Comparison of ENCODE assay signal across 36 mouse cellular contexts in the genomic region with DNA sequence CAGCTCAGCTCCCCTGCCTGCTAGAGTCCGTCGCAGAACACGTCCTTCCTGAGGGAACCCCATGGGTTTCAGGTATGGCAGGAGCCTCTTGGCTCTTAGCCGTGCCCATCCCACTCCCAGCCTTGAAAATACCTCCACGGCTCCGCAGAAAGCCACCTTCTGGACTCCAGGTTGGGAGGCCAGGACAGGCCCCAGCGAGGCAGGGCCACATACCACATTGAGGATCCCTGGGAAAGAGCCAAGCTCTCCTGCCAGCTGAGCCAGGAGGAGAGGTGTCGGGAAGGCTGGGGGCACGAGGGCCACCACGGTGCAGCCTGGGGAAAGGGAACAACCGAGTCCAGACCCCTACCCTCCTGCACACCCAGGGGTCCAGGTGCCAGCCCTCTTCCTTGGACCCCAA. TPM values are rescaled to one million over a fixed set of nuclear protein-coding genes. Genes with fewer than 3 reads are reported as not detected.
A peak's percentile ranks its signal among the peaks of the same experiment; 100 is the strongest.
DNase-seq lines count a peak whose midpoint lies in the region; ATAC-seq and TF ChIP-seq lines count a peak whose summit lies in the region.
"Had no signal": no experiment of that assay in that cellular context is flagged by ENCODE, and none has a peak within 500 bp of the region (broad histone marks: within the 10 kb centered on the region; RNA-seq: fewer than 3 reads in every experiment).

No protein-coding gene starts in this region.

- WGBS in liver, adult 2 months: 37% methylated on average over 11 of the region's 11 CpGs
- WGBS in liver, embryonic 12.5 days (ENCODE audit: insufficient replicate concordance): 86% methylated on average over 11 of the region's 11 CpGs

- peak overlapping the region; percentile 28 for H3K9ac ChIP-seq in liver, adult 2 months (ENCODE audit: low read depth, low read length)
- no peak overlapping the region for H3K9ac ChIP-seq in liver, embryonic 12.5 days
- H3K9ac ChIP-seq: embryonic facial prominence, embryonic 12.5 days; forebrain, embryonic 15.5 days; heart, embryonic 15.5 days; limb, embryonic 15.5 days; neural tube, embryonic 13.5 days had no signal

- H3K4me3 ChIP-seq in liver, adult 2 months (ENCODE audit: insufficient read depth, low read depth, low read length): peak overlapping the region; percentile 21; the same call in 1 of the 2 replicates
- H3K4me3 ChIP-seq in liver, embryonic 12.5 days: no peak overlapping the region
- H3K4me3 ChIP-seq: embryonic facial prominence, embryonic 12.5 days; forebrain, embryonic 15.5 days; heart, embryonic 10.5 days; heart, embryonic 15.5 days; layer of hippocampus, adult 2 months; limb, embryonic 10.5 days; limb, embryonic 15.5 days; neural tube, embryonic 13.5 days had no signal

- no peaks in the 10 kb centered on the region for H3K9me3 ChIP-seq in liver, embryonic 12.5 days (replicated peaks)
- H3K9me3 ChIP-seq: embryonic facial prominence, embryonic 12.5 days; forebrain, embryonic 15.5 days; heart, embryonic 10.5 days; heart, embryonic 15.5 days; limb, embryonic 10.5 days; limb, embryonic 15.5 days; neural tube, embryonic 13.5 days had no signal

- no peak for TF ChIP-seq POLR2A in liver, adult 2 months (IDR thresholded peaks at IDR 0.05; ENCODE audit: extremely low read depth, insufficient read depth, low read length)

- ATAC-seq in liver, embryonic 12.5 days: no peak
- ATAC-seq: activated CD4-positive, CD25-positive, alpha-beta regulatory T cell, adult 4 months; forebrain, embryonic 15.5 days; intestine, embryonic 16.5 days had no signal

- DNase-seq in adrenal gland, postnatal 14 days: peak; percentile 6
- DNase-seq in adrenal gland, postnatal 36 days: no peak
- peak; percentile 55 for DNase-seq in liver, adult 2 months (ENCODE audit: extremely low read depth, low read depth, low spot score)
- DNase-seq in kidney, adult 9 months: peak; percentile 48
- peak; percentile 44 for DNase-seq in kidney, postnatal 14 days
- DNase-seq in lung, postnatal 36 days: no peak
- DNase-seq in layer of hippocampus, postnatal 14 days (ENCODE audit: low spot score in 2 of 2): no peak
- DNase-seq: adrenal gland, adult 2 months; cerebellum, adult 8-10 months; embryo, embryonic 11 days; gastrocnemius, postnatal 25 days; heart, adult 11 months; lung, adult 2 months; lung, postnatal 14 days; right cerebral cortex, postnatal 4 days; thymus, adult 18-20 months; thymus, postnatal 4 days had no signal

- peaks cover 16% of the 10 kb centered on the region for H3K4me1 ChIP-seq in liver, adult 2 months (ENCODE audit: control insufficient read depth, insufficient read depth, low read length)
- peaks cover 34% of the 10 kb centered on the region for H3K4me1 ChIP-seq in liver, embryonic 12.5 days
- H3K4me1 ChIP-seq: limb, embryonic 15.5 days had no signal

- no peak for TF ChIP-seq CTCF in liver, adult 2 months (IDR thresholded peaks at IDR 0.05; ENCODE audit: low read depth, low read length)

- H3K79me2 ChIP-seq in liver, adult 2 months (ENCODE audit: control insufficient read depth, insufficient read depth, low read length): no peaks in the 10 kb centered on the region

- no peaks in the 10 kb centered on the region for H3K27me3 ChIP-seq in liver, adult 2 months (ENCODE audit: control insufficient read depth, insufficient read depth, low read length)
- no peaks in the 10 kb centered on the region for H3K27me3 ChIP-seq in liver, embryonic 12.5 days (replicated peaks)
- H3K27me3 ChIP-seq: CH12.LX; embryonic facial prominence, embryonic 12.5 days; forebrain, embryonic 15.5 days; heart, embryonic 15.5 days; limb, embryonic 15.5 days; neural tube, embryonic 13.5 days had no signal

- no peak overlapping the region for H3K4me2 ChIP-seq in liver, embryonic 12.5 days
- H3K4me2 ChIP-seq: embryonic facial prominence, embryonic 12.5 days; forebrain, embryonic 15.5 days; heart, embryonic 15.5 days; limb, embryonic 15.5 days; midbrain, embryonic 11.5 days; neural tube, embryonic 13.5 days had no signal

- H3K36me3 ChIP-seq in liver, adult 2 months (ENCODE audit: control insufficient read depth, insufficient read depth, low read length): peaks cover 21% of the 10 kb centered on the region; the same call in 1 of the 2 replicates
- peaks cover 66% of the 10 kb centered on the region for H3K36me3 ChIP-seq in liver, embryonic 12.5 days
- H3K36me3 ChIP-seq: forebrain, embryonic 15.5 days had no signal

- peak overlapping the region; percentile 81 for H3K27ac ChIP-seq in liver, adult 2 months (replicated peaks; ENCODE audit: insufficient read depth, low read depth, low read length)
- H3K27ac ChIP-seq in liver, embryonic 12.5 days: no peak overlapping the region
- H3K27ac ChIP-seq: embryonic facial prominence, embryonic 12.5 days; forebrain, embryonic 15.5 days; heart, embryonic 15.5 days; layer of hippocampus, adult 2 months; limb, embryonic 10.5 days; limb, embryonic 15.5 days; neural tube, embryonic 13.5 days; stomach, postnatal 0 days had no signal

RNA-seq across cellular contexts. Expression of a gene that starts 6.8 kb away (rescaled TPM):
- total RNA-seq in adrenal gland, postnatal 14 days (2021): 55.6 and 58.5 TPM in 2 replicates
- total RNA-seq in adrenal gland, postnatal 36 days (2021): 10 to 100 TPM; 59.1 to 77.0 TPM
- total RNA-seq in liver, adult 2 months (2014; rRNA removed): 48.0 and 59.1 TPM in 2 replicates
- polyA plus RNA-seq in liver, adult 2 months (2012; rRNA removed): 62.1 and 66.4 TPM in 2 replicates
- 60.5 and 61.7 TPM in 2 replicates for polyA plus RNA-seq in liver, embryonic 12.5 days (2016; fragmentation: Nextera tagmentation; extraction: Ambion mirVana)
- 10 to 100 TPM; 46.1 to 46.5 TPM for total RNA-seq in layer of hippocampus, postnatal 14 days (2021)

RNA-seq across cellular contexts. Expression of a gene that starts 7.1 kb away (rescaled TPM):
- total RNA-seq in adrenal gland, postnatal 14 days (2021): 59.8 and 59.9 TPM in 2 replicates
- total RNA-seq in adrenal gland, postnatal 36 days (2021): 10 to 100 TPM; 62.7 to 76.7 TPM
- total RNA-seq in liver, adult 2 months (2014; rRNA removed): 33.3 and 47.6 TPM in 2 replicates
- polyA plus RNA-seq in liver, adult 2 months (2012; rRNA removed): 116 and 162 TPM in 2 replicates
- 35.9 and 41.2 TPM in 2 replicates for polyA plus RNA-seq in liver, embryonic 12.5 days (2016; fragmentation: Nextera tagmentation; extraction: Ambion mirVana)
- 10 to 100 TPM; 14.0 to 15.9 TPM for total RNA-seq in layer of hippocampus, postnatal 14 days (2021)

RNA-seq across cellular contexts. Expression of a gene that starts 11.0 kb away (rescaled TPM):
- total RNA-seq in adrenal gland, postnatal 14 days (2021): 13.3 and 25.0 TPM in 2 replicates
- total RNA-seq in adrenal gland, postnatal 36 days (2021): 10 to 100 TPM; 15.3 to 25.5 TPM
- total RNA-seq in liver, adult 2 months (2014; rRNA removed): 3.2 and 5.4 TPM in 2 replicates
- 20.8 and 30.8 TPM in 2 replicates for polyA plus RNA-seq in liver, adult 2 months (2012; rRNA removed)
- 5.1 and 5.7 TPM in 2 replicates for polyA plus RNA-seq in liver, embryonic 12.5 days (2016; fragmentation: Nextera tagmentation; extraction: Ambion mirVana)
- 1 to 10 TPM; 4.5 to 5.8 TPM for total RNA-seq in layer of hippocampus, postnatal 14 days (2021)

RNA-seq across cellular contexts. Expression of a gene that starts 11.2 kb away (rescaled TPM):
- total RNA-seq in adrenal gland, postnatal 14 days (2021): not detected in 2 replicates
- not detected for total RNA-seq in adrenal gland, postnatal 36 days (2021)
- 0.13 TPM in 1 of 2 replicates, not detected in the other for total RNA-seq in liver, adult 2 months (2014; rRNA removed)
- 0.98 TPM in 1 of 2 replicates, not detected in the other for polyA plus RNA-seq in liver, adult 2 months (2012; rRNA removed)
- 0.27 and 0.59 TPM in 2 replicates for polyA plus RNA-seq in liver, embryonic 12.5 days (2016; fragmentation: Nextera tagmentation; extraction: Ambion mirVana)
- under 1 TPM in 1 of 2 experiments, not detected in 1; 0.39 TPM for total RNA-seq in layer of hippocampus, postnatal 14 days (2021)
- total RNA-seq: adrenal gland, adult 2 months; gastrocnemius, postnatal 25 days; heart, postnatal 25 days; layer of hippocampus, adult 2 months; layer of hippocampus, postnatal 25 days; left cerebral cortex, adult 8-10 months; megakaryocyte, adult 5-6 weeks had no signal
- polyA plus RNA-seq: activated CD4-positive, CD25-positive, alpha-beta regulatory T cell, adult 4 months; forebrain, embryonic 15.5 days; heart, embryonic 15.5 days; hindbrain, embryonic 11.5 days; limb, embryonic 10.5 days; limb, embryonic 15.5 days had no signal

RNA-seq across cellular contexts. Expression of a gene that starts 16.5 kb away (rescaled TPM):
- total RNA-seq in adrenal gland, postnatal 14 days (2021): 0.22 and 0.79 TPM in 2 replicates
- under 1 TPM in 1 of 2 experiments, not detected in 1; 0.17 TPM for total RNA-seq in adrenal gland, postnatal 36 days (2021)
- total RNA-seq in liver, adult 2 months (2014; rRNA removed): 0.07 TPM in 1 of 2 replicates, not detected in the other
- polyA plus RNA-seq in liver, adult 2 months (2012; rRNA removed): not detected in 2 replicates
- not detected in 2 replicates for polyA plus RNA-seq in liver, embryonic 12.5 days (2016; fragmentation: Nextera tagmentation; extraction: Ambion mirVana)
- total RNA-seq in layer of hippocampus, postnatal 14 days (2021): 1,000 to 10,000 TPM; 1,582 to 1,636 TPM
- total RNA-seq: CH12.LX; megakaryocyte, adult 5-6 weeks had no signal
- polyA plus RNA-seq: activated CD4-positive, CD25-positive, alpha-beta regulatory T cell, adult 4 months; intestine, embryonic 16.5 days; stomach, postnatal 0 days had no signal

Comparison
In these comparisons a context has a peak if more than half of its experiments do, and no peak if none do; other contexts are left out.
1. DNase-seq: peak in adrenal gland, postnatal 14 days (single experiment), liver, adult 2 months (single experiment), kidney, adult 9 months (single experiment) and kidney, postnatal 14 days (single experiment); none in adrenal gland, postnatal 36 days (0 of 2), lung, postnatal 36 days (single experiment) and layer of hippocampus, postnatal 14 days (0 of 2).